Mouse (Mus musculus): ENCODE data around the gene Postn.

- peak; percentile 68 for TF ChIP-seq CTCF (IDR thresholded peaks at IDR 0.05; ENCODE audit: low read depth)
- TF ChIP-seq EP300 (IDR thresholded peaks at IDR 0.05; ENCODE audit: low read depth), result no peak
Observed at GRCm38 (mm10) chr3:54357561-54357960, 3.3 kb upstream of the Postn start.
